Mouse (Mus musculus): ENCODE data around the gene Abcc4. TPM values are rescaled to one million over a fixed set of nuclear protein-coding genes. Genes with fewer than 3 reads are reported as not detected.

Gene Abcc4
- total and polyA plus RNA-seq, 3 experiments, result 5.7 to 9.8 (median 9.1) TPM

GRCm38 (mm10) chr14:118563570-118563969 lies 142.4 kb downstream of the Abcc4 start:
- H3K36me3 ChIP-seq (ENCODE audit: control insufficient read depth, insufficient read depth, low read length), result no peaks in the 10 kb centered on the region
- H3K27ac ChIP-seq, result no peak overlapping the region
- no peaks in the 10 kb centered on the region for H3K79me2 ChIP-seq (replicated peaks; ENCODE audit: control insufficient read depth, insufficient read depth, low read length)
- no peaks in the 10 kb centered on the region for H3K4me1 ChIP-seq (ENCODE audit: control insufficient read depth, insufficient read depth, low read length)
- no peak overlapping the region for H3K9ac ChIP-seq (ENCODE audit: low read depth, low read length)
- no peak for TF ChIP-seq CTCF (IDR thresholded peaks at IDR 0.05)
- no peak for TF ChIP-seq POLR2A (IDR thresholded peaks at IDR 0.05; ENCODE audit: insufficient read depth, low read depth, low read length)
- no peak for TF ChIP-seq EP300 (IDR thresholded peaks at IDR 0.05; ENCODE audit: insufficient read depth, low read depth, low read length)
- no peak overlapping the region for H3K4me3 ChIP-seq
- H3K27me3 ChIP-seq (ENCODE audit: control insufficient read depth, insufficient read depth, low read length), result no peaks in the 10 kb centered on the region
- DNase-seq, result no peak
- WGBS, result 76% methylated on average over 8 of the region's 8 CpGs
- intact Hi-C loops (cut with DNase I), result no loop called here

GRCm38 (mm10) chr14:118552901-118553475 lies 153.0 kb downstream of the Abcc4 start:
- Histone ChIP-seq H3K4me3 (no peak overlapping the region), H3K79me2 (replicated peaks; ENCODE audit: control insufficient read depth, insufficient read depth, low read length) (no peaks in the 10 kb centered on the region), H3K27ac (no peak overlapping the region), H3K27me3 (ENCODE audit: control insufficient read depth, insufficient read depth, low read length) (no peaks in the 10 kb centered on the region), H3K9ac (ENCODE audit: low read depth, low read length) (no peak overlapping the region), H3K4me1 (ENCODE audit: control insufficient read depth, insufficient read depth, low read length) (peaks cover 6% of the 10 kb centered on the region), H3K36me3 (ENCODE audit: control insufficient read depth, insufficient read depth, low read length) (peaks cover 2% of the 10 kb centered on the region)
- 80% methylated on average over 20 of the region's 20 CpGs for WGBS
- DNase-seq, result no peak
- intact Hi-C loops (cut with DNase I), result loop anchor here (5.0 kb wide), 2 partner anchors 39 to 46 kb away; no protein-coding TSS in a partner anchor
- no peak for TF ChIP-seq CTCF (IDR thresholded peaks at IDR 0.05)
- TF ChIP-seq POLR2A (IDR thresholded peaks at IDR 0.05; ENCODE audit: insufficient read depth, low read depth, low read length), result no peak
- no peak for TF ChIP-seq EP300 (IDR thresholded peaks at IDR 0.05; ENCODE audit: insufficient read depth, low read depth, low read length)

- no peaks in the 10 kb centered on the region for H3K79me2 ChIP-seq (replicated peaks; ENCODE audit: control insufficient read depth, insufficient read depth, low read length)
- peak overlapping the region; percentile 70 for H3K27ac ChIP-seq
- no peaks in the 10 kb centered on the region for H3K27me3 ChIP-seq (ENCODE audit: control insufficient read depth, insufficient read depth, low read length)
- intact Hi-C loops (cut with DNase I), result loop anchor here (5.0 kb wide), 2 partner anchors 40 to 45 kb away; no protein-coding TSS in a partner anchor
- H3K4me1 ChIP-seq (ENCODE audit: control insufficient read depth, insufficient read depth, low read length), result peaks cover 6% of the 10 kb centered on the region
- H3K36me3 ChIP-seq (ENCODE audit: control insufficient read depth, insufficient read depth, low read length), result peaks cover 2% of the 10 kb centered on the region
- WGBS, result 62% methylated on average over 5 of the region's 5 CpGs
- H3K9ac ChIP-seq (ENCODE audit: low read depth, low read length), result no peak overlapping the region
- no peak for DNase-seq
- TF ChIP-seq POLR2A (IDR thresholded peaks at IDR 0.05; ENCODE audit: insufficient read depth, low read depth, low read length) (no peak), CTCF (IDR thresholded peaks at IDR 0.05) (no peak), EP300 (IDR thresholded peaks at IDR 0.05; ENCODE audit: insufficient read depth, low read depth, low read length) (no peak)
- H3K4me3 ChIP-seq, result no peak overlapping the region
These were observed 153.6 kb downstream of the Abcc4 start for GRCm38 (mm10) chr14:118552390-118552789.

DNA sequence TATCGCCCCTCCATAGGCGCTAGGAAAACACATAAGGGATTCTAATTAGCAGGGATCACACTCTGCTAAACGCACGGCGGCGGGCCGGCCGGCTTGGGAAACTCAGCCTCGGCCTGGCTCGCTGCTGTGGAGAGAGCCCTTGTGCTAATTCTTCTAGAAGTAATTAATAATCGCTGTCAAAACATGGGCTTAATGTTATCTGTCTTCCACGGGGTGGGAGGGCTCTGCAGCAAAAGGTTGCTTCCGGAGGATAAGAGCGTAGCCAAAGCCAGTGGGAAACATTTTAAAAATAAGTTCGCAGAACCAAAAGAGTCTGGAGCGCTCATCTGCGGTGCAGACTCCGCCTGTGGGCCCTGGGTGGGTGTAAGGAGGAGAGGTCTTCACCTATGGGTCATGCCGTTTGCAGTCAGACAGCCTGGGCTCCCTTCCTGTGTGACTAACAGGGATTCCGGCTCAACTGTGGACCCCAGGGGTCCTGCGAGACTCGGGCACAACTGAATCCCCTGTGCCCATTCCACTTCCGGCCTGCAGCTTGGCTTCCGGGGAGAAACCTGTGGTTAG lies 154.2 kb downstream of the Abcc4 start:
- peaks cover 6% of the 10 kb centered on the region for H3K4me1 ChIP-seq (ENCODE audit: control insufficient read depth, insufficient read depth, low read length)
- 9% methylated on average over 24 of the region's 24 CpGs for WGBS
- peak overlapping the region; percentile 70 for H3K27ac ChIP-seq
- H3K27me3 ChIP-seq (ENCODE audit: control insufficient read depth, insufficient read depth, low read length), result no peaks in the 10 kb centered on the region
- TF ChIP-seq POLR2A (IDR thresholded peaks at IDR 0.05; ENCODE audit: insufficient read depth, low read depth, low read length), result no peak
- no peak for TF ChIP-seq EP300 (IDR thresholded peaks at IDR 0.05; ENCODE audit: insufficient read depth, low read depth, low read length)
- TF ChIP-seq CTCF (IDR thresholded peaks at IDR 0.05), result no peak
- peak overlapping the region; percentile 13 for H3K4me3 ChIP-seq
- H3K36me3 ChIP-seq (ENCODE audit: control insufficient read depth, insufficient read depth, low read length), result peaks cover 2% of the 10 kb centered on the region
- H3K79me2 ChIP-seq (replicated peaks; ENCODE audit: control insufficient read depth, insufficient read depth, low read length), result no peaks in the 10 kb centered on the region
- DNase-seq, result peak; percentile 47 to 51
- intact Hi-C loops (cut with DNase I), result loop anchor here (5.0 kb wide), 2 partner anchors 40 to 45 kb away; no protein-coding TSS in a partner anchor
- peak overlapping the region; percentile 43 for H3K9ac ChIP-seq (ENCODE audit: low read depth, low read length)

GRCm38 (mm10) chr14:118551061-118551724 lies 154.8 kb downstream of the Abcc4 start:
- TF ChIP-seq CTCF (IDR thresholded peaks at IDR 0.05) (no peak), EP300 (IDR thresholded peaks at IDR 0.05; ENCODE audit: insufficient read depth, low read depth, low read length) (no peak), POLR2A (IDR thresholded peaks at IDR 0.05; ENCODE audit: insufficient read depth, low read depth, low read length) (no peak)
- H3K36me3 ChIP-seq (ENCODE audit: control insufficient read depth, insufficient read depth, low read length), result peaks cover 2% of the 10 kb centered on the region
- peak overlapping the region; percentile 43 for H3K9ac ChIP-seq (ENCODE audit: low read depth, low read length)
- no peak for DNase-seq
- H3K79me2 ChIP-seq (replicated peaks; ENCODE audit: control insufficient read depth, insufficient read depth, low read length), result no peaks in the 10 kb centered on the region
- H3K27ac ChIP-seq, result peak overlapping the region; percentile 70
- H3K4me1 ChIP-seq (ENCODE audit: control insufficient read depth, insufficient read depth, low read length), result peaks cover 6% of the 10 kb centered on the region
- H3K4me3 ChIP-seq, result peak overlapping the region; percentile 13
- intact Hi-C loops (cut with DNase I), result loop anchor here (5.0 kb wide), 2 partner anchors 41 to 44 kb away; no protein-coding TSS in a partner anchor
- no peaks in the 10 kb centered on the region for H3K27me3 ChIP-seq (ENCODE audit: control insufficient read depth, insufficient read depth, low read length)
- WGBS, result 21% methylated on average over 18 of the region's 18 CpGs

- no peak for TF ChIP-seq CTCF (IDR thresholded peaks at IDR 0.05)
- no peak for TF ChIP-seq POLR2A (IDR thresholded peaks at IDR 0.05; ENCODE audit: insufficient read depth, low read depth, low read length)
- TF ChIP-seq EP300 (IDR thresholded peaks at IDR 0.05; ENCODE audit: insufficient read depth, low read depth, low read length), result no peak
- Histone ChIP-seq H3K27me3 (ENCODE audit: control insufficient read depth, insufficient read depth, low read length) (no peaks in the 10 kb centered on the region), H3K36me3 (ENCODE audit: control insufficient read depth, insufficient read depth, low read length) (no peaks in the 10 kb centered on the region), H3K4me3 (no peak overlapping the region), H3K79me2 (replicated peaks; ENCODE audit: control insufficient read depth, insufficient read depth, low read length) (no peaks in the 10 kb centered on the region), H3K4me1 (ENCODE audit: control insufficient read depth, insufficient read depth, low read length) (no peaks in the 10 kb centered on the region), H3K27ac (no peak overlapping the region), H3K9ac (ENCODE audit: low read depth, low read length) (no peak overlapping the region)
- DNase-seq, result no peak
- WGBS, result 79% methylated on average over 6 of the region's 6 CpGs
- intact Hi-C loops (cut with DNase I), result no loop called here
These were observed 161.5 kb downstream of the Abcc4 start for GRCm38 (mm10) chr14:118544493-118544892.

Data from heart, adult 2 months (tissue).